Mouse (Mus musculus) G1E-ER4 (cell line): ENCODE data around the gene Otoa. TPM values are rescaled to one million over a fixed set of nuclear protein-coding genes. Genes with fewer than 3 reads are reported as not detected.

Experiments
- GATA1 ChIP-seq: IDR thresholded peaks from one replicate; pipeline ENCODE4 v1.8.0; 2012; ENCODE audit warnings: low read length, inconsistent platforms
- polyA plus RNA-seq: library from polyadenylated mRNA; stranded (reverse); fragments of >175 nt; gene quantifications from 2 replicates; pipeline ENCODE4 v1.2.3, GENCODE M21; 2012

The Otoa gene
- polyA plus RNA-seq, 1 experiment: 0.13 TPM

DNA sequence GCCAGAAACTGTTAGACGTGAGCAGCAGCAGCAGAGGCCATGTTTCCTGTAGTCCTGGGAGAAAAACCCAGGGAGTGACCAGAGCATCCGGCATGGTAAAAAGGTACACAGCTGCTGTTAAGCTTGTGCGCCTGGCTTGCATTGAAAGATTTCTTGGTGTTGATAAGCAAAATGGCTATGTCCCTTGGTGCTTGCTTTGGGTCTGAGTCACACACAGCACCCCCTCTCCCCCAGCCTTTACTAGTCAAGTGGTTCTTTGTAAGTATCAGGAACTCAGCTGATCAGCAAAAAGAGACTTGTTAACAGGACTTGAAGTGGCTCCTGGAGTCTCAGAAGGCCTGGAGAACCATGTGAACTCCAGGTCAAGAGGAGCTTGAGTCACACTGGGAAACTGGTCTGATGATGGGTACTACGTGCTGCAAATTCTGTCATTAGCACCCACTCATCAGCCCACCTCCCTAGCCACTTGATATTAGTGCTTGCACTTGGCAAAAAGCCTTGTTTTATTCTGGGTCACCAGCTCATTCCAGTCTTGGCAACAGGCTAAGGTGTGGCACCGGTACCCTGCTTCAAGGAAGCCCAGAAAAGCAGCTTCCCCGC, 6.5 kb upstream of the Otoa start:
- TF ChIP-seq GATA1: no peak

GRCm38 (mm10) chr7:121075416-121075815, 6.0 kb upstream of the Otoa start:
- TF ChIP-seq GATA1: no peak

GRCm38 (mm10) chr7:121077311-121077710, 4.1 kb upstream of the Otoa start:
- no peak for TF ChIP-seq GATA1

DNA sequence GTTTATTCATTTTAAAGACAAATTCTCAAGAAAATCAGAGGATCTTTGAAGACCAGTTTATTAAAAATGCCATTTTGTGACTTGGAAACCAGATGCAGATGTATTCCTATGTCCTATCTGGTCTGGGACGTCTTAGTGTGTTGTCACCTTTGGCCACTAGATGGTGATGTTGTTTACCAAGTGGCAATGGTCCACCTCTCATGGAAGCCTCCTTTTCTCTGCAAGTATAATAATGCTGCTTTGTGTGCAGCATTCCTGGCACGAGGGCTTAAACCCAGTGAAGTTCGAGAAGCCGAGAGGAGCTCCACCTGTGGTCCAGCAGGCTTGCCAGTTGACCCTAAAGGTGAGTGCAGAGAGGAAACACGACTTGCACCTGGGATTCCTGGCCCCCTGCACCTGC, 3.6 kb upstream of the Otoa start:
- TF ChIP-seq GATA1: no peak

GRCm38 (mm10) chr7:121081816-121082215, 366 bp downstream of the Otoa start:
- TF ChIP-seq GATA1: no peak

GRCm38 (mm10) chr7:121082949-121083513, 1.6 kb downstream of the Otoa start:
- no peak for TF ChIP-seq GATA1

DNA sequence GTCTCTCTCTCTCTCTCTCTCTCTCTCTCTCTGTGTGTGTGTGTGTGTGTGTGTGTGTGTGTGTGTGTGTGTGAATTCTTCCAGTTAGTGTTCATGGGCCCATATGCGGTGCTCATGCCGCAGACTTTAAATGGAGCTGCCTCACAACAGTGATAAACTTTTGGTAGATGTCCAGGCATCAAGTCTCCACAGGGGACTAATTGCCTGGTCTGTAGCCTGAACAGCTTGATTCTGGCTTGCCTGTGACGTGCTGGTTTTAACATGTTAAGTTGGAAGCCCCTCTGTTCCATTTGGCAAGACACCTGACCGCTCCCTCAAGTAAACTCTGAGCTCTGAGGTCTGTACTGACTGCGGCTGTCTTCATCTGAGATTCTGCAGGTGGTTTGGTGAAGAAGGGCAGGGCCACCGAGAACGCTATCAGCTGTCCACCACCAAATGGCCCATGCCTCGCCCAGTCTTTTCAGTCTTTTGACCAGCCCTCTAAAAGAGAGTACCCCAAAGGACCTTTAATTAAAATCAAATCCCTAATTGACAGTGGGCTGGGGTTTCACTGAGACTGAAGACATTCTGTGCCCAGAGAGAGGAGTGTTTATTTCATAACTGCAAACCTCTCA, 3.5 kb downstream of the Otoa start:
- no peak for TF ChIP-seq GATA1

GRCm38 (mm10) chr7:121085500-121085899, 4.0 kb downstream of the Otoa start:
- no peak for TF ChIP-seq GATA1

- TF ChIP-seq GATA1: no peak
Measured at GRCm38 (mm10) chr7:121088745-121089144, 7.3 kb downstream of the Otoa start.

DNA sequence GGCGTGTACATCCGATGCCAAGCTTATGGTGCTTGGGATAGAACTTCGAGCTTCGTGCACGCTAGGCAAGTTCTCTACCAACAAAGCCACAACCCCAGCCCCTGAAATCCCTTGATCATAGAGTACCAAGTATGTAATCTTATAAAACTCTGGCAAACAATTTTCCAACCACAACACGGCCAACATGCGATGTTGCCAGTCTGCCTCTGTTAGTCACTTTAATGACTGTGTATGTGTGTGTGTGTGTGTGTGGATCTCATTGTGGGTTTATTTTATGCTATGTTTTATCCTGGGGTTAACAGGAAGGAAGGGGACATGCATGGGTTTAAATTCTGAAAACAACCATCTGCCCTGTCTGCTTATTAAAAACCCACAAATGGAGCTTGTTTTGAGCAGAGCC, 9.3 kb downstream of the Otoa start:
- TF ChIP-seq GATA1: no peak

GRCm38 (mm10) chr7:121093026-121093425, 11.6 kb downstream of the Otoa start:
- TF ChIP-seq GATA1: no peak

- no peak for TF ChIP-seq GATA1
Measured at GRCm38 (mm10) chr7:121098614-121099389, 17.4 kb downstream of the Otoa start.

DNA sequence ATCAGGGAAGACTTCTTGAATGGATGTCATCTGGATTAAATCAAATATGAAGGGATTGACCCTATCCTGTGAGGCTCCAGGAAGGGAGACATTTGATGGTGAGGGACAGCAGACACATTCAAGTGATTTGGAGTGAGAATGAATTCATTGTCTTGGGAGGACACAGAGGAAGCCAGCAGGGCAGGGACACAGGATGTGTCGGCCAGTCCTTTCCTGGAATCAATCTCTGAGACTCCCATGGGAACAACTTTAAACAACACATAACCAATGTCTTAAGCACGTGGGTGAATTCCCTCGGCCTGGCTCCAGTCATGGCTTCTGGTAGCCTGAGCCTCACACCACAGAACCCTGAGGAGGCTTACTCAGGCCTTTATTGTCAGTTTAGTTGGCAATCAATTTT, 26.4 kb downstream of the Otoa start:
- no peak for TF ChIP-seq GATA1

- no peak for TF ChIP-seq GATA1
Measured at GRCm38 (mm10) chr7:121111321-121111720, 29.9 kb downstream of the Otoa start.

DNA sequence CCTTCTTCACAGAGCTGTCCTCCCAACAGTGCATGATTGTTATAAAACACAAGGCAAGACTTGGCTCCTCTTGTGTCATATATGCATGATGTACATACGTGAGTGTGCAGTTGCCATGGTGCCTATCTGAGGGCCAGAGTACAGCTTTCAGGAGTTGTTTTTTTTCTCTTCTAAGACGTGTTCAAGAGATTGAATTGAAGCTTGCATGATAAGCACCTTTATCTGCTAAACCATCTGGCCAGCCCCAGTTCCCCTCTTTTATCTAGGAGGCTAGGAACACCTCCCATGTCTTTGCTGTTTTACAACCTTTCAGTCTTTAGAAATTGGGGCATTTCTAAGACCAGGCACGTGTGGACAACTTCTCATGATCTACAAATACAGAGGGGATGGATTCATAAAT, 30.3 kb downstream of the Otoa start:
- peak; percentile 58 for TF ChIP-seq GATA1

DNA sequence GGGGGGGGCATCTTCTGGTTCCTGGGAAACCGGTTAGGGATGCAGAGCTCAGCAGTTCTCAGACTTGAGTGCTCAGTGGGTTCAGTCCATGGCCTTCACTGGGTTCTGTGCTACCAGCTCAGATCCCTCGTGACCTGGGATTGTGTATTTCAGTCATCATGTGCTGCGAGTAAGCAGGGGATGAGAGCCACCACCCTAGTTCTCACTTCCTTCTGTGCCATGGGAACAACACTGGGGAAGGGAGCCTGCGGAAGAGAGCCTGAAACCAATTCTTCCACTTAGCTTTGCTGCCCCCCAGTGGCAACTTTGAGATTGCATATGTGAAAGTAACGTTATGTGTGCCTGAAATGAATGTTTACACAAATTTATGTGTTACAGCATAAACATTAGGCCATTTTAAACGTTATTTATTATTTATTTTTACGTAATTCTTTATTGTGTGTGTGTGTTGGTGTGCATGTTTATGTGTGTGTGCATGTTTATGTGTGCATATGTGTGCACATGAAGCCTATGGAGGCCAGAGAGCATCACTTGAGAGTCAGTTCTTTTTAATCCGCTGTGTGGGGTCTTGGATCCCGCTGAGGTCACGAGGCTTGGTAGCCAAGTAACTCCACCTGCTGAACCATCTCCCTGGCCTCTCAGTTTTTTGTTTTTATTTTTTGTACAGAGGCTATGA, 38.8 kb downstream of the Otoa start:
- no peak for TF ChIP-seq GATA1

GRCm38 (mm10) chr7:121130837-121131236, 49.4 kb downstream of the Otoa start:
- no peak for TF ChIP-seq GATA1
